Mouse (Mus musculus): ENCODE results near the gene Tmprss12.
"Not testable (repeated sequence)": the region's sequence is repeated elsewhere in the genome, so short reads cannot be mapped to it uniquely, and the experiment has no call there.

Gene Tmprss12

DNA sequence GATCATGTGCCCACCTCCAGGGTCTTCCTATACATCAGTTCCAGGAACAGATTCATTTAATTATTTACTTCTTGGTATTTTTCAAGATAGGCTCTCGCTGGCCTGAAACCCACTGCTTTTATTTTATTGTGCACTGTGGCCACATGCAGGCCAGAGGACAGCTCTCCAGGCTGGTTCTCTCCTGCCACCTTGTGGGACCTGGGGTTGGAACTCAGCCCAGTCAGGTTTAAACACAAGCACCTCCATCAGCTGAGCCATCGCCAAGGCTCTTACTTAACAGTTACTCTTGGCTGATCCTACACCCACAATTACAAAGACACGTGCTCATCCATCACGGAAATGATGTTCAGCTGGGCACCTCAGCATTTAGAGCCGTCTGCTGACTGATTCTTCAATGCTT lies 40.5 kb downstream of the Tmprss12 start:
- DNase-seq (ENCODE audit: low spot score in 2 of 2), result peak in 1 of 2 experiments; percentile 53

GRCm38 (mm10) chr15:100324021-100324591 lies 43.5 kb downstream of the Tmprss12 start:
- DNase-seq (ENCODE audit: low spot score in 2 of 2), result no peak

DNA sequence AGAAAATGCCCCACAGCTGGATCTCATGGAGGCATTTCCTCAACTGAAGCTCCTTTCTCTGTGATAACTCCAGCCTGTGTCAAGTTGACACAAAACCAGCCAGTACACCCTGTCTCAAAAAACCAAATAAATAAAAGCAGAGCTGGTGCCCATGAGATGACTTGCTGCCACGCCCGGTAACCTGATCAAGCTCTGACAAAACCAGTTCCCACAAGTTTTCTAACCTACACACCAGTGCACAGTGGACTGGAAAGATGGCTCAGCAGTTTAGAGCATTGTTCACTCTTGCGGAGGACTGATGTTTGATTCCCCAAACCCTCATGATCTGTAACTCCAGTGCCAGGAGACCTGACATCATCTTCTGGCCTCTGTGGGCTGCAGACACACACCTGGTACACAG lies 44.6 kb downstream of the Tmprss12 start:
- no peak for DNase-seq (ENCODE audit: low spot score in 2 of 2)

GRCm38 (mm10) chr15:100328089-100328488 lies 47.5 kb downstream of the Tmprss12 start:
- DNase-seq (ENCODE audit: low spot score in 2 of 2), result not testable (repeated sequence)

GRCm38 (mm10) chr15:100329336-100329735 lies 48.7 kb downstream of the Tmprss12 start:
- DNase-seq (ENCODE audit: low spot score in 2 of 2), result not testable (repeated sequence)

DNA sequence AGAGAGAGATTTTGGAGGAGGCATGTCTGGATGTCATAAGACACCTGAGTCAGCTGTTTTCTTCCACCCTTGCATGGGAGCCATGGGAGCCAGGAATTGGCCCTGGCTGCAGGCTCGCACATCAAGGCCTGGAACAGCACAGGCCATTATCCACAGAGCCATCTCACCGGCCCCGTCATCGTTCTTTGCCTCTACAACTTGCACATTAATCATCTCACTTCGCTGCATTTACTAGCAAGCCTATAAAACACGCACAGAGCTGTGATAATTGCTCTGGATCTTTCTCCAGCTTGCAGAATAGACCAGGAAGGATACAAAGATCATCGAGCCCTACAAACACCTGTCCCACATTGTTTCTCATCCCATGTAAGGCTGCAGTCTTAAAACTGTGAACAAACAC lies 50.1 kb downstream of the Tmprss12 start:
- DNase-seq (ENCODE audit: low spot score in 2 of 2), result no peak

GRCm38 (mm10) chr15:100332077-100332961 lies 51.7 kb downstream of the Tmprss12 start:
- DNase-seq (ENCODE audit: low spot score in 2 of 2), result peak in 1 of 2 experiments; percentile 9

DNA sequence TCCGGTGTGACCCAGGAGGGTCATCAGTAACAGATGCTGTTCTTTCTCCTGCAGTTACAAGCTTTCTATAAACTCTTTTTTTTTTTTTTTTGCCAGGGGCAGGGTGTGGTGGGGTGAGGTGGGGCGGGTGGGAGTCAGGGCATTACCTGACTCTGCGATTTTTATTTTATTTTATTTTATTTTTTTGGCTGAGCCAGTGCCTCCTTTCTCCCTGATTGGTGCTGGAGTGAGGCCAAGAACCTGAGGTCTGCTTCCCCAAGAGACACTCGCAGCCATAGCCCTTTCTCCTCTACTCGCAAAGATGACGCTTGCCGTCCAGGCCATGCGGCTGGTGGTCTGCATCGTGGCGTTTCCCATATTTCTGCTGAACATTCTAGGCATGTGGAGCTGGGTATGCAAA lies 54.0 kb downstream of the Tmprss12 start, which contains the start of gene Mettl7a3:
TSS of gene Mettl7a3 (plus strand) at position 301 of the 400 bp plus-strand sequence.
- no peak for DNase-seq (ENCODE audit: low spot score in 2 of 2)

GRCm38 (mm10) chr15:100337328-100337727 lies 56.7 kb downstream of the Tmprss12 start:
- DNase-seq (ENCODE audit: low spot score in 2 of 2), result not testable (repeated sequence)

GRCm38 (mm10) chr15:100337847-100338246 lies 57.2 kb downstream of the Tmprss12 start:
- peak in 1 of 2 experiments; percentile 28 for DNase-seq (ENCODE audit: low spot score in 2 of 2)

DNA sequence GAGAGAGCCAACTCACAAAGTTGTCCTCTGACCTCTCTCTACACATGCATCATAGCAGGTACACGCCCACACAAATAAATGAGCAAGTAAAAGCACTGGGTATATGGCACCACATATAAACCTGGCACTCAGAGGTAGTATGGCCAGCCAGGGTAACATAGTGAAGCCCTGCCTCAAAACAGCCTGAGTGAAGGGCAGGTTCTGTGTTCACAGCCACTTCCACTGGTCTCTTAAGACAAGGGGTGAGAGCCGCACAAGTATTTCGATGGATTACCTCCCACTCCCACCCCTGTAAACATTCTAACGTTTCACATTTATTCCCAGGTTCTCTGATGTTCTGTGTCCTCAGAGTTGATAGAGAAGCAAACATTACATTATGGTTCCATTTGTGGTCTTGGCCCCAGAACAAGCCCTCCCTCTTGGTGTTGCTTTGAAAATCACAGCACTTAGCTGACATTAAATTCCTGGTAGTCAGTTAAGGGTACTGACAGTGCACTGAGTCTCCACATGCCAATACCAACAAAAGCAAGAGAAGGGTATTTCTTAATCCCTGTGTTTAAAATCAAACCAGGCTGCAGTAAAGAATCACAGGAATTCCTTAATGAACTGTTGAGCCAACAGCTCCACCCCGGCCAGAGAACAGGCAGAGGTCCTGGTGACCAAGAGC lies 60.8 kb downstream of the Tmprss12 start:
- DNase-seq (ENCODE audit: low spot score in 2 of 2), result not testable (repeated sequence)

Data from heart, adult 9 months (tissue).